Mouse (Mus musculus): ENCODE measurements around the gene Gm20431. TPM values are rescaled to one million over a fixed set of nuclear protein-coding genes. Genes with fewer than 3 reads are reported as not detected.
A peak's percentile ranks its signal among the peaks of the same experiment; 100 is the strongest.
"Not testable (repeated sequence)": the region's sequence is repeated elsewhere in the genome, so short reads cannot be mapped to it uniquely, and the experiment has no call there.

Gene Gm20431
- polyA plus RNA-seq, 1 experiment from 2014 or later = 13.4 TPM

GRCm38 (mm10) chr2:167658712-167659111 lies 2.6 kb downstream of the Gm20431 start:
- H3K4me2 ChIP-seq = peak overlapping the region; percentile 98
- H3K9me3 ChIP-seq = no peaks in the 10 kb centered on the region
- peaks cover 8% of the 10 kb centered on the region for H3K27me3 ChIP-seq
- no peak for ATAC-seq (ENCODE audit: insufficient number of reproducible peaks, insufficient read depth, low FRiP score, low TSS enrichment, low read depth)
- H3K27ac ChIP-seq = peak overlapping the region; percentile 29; the same call in 1 of the 2 replicates
- H3K36me3 ChIP-seq = peaks cover 24% of the 10 kb centered on the region
- peak overlapping the region; percentile 84; the same call in 1 of the 2 replicates for H3K4me3 ChIP-seq
- peak overlapping the region; percentile 90; the same call in 1 of the 2 replicates for H3K9ac ChIP-seq
- WGBS = 57% methylated on average over 11 of the region's 11 CpGs
- peaks cover 43% of the 10 kb centered on the region for H3K4me1 ChIP-seq

- WGBS = 89% methylated on average over 4 of the region's 4 CpGs
- Histone ChIP-seq H3K4me3 (no peak overlapping the region), H3K9me3 (no peaks in the 10 kb centered on the region), H3K36me3 (peaks cover 31% of the 10 kb centered on the region), H3K4me2 (no peak overlapping the region), H3K27me3 (peaks cover 8% of the 10 kb centered on the region), H3K27ac (no peak overlapping the region), H3K9ac (no peak overlapping the region), H3K4me1 (peaks cover 43% of the 10 kb centered on the region)
- ATAC-seq (ENCODE audit: insufficient number of reproducible peaks, insufficient read depth, low FRiP score, low TSS enrichment, low read depth) = no peak
Measured at GRCm38 (mm10) chr2:167657973-167658372, 3.3 kb downstream of the Gm20431 start.

DNA sequence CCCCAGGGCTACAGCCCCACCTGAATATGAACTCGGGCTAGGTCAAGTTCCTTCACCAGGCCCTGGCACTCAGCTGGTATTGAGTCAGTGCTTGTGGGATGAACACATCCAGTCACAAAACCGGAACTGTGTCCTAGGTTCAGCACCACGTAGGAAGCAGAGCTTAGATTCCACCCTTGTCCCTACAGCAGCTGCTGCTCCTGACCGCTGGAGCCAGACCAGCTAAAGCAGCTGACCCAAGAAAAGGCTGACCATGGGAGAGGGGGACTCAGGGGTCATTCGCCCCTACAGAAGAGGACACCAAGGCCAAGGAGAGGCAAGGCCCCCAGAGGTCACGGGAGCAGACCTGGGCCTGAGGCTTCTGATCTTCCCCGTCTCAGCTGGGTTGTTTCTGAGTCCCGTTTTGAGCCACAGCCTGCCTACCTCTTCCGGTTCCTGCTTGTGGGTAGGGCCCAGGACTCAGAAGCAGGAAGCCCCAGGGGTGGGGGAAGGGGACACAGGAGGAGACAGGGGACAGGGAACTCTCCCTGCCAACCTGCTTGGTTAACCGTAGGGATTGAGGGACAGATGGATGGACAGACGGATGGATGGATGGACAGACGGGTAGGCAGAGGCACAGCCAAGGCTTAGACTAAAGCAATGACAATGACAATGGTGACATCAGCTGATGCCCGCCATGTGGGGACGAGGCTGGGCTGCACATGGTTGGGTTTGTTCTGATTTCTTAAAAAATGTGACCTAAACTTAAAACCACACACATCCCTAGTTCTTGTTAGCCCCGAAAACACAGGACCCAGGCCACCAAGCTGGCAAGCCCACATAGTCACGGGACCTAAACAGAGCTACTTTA lies 4.4 kb downstream of the Gm20431 start:
- H3K36me3 ChIP-seq = peaks cover 43% of the 10 kb centered on the region
- H3K27ac ChIP-seq = no peak overlapping the region
- H3K4me1 ChIP-seq = peaks cover 36% of the 10 kb centered on the region
- WGBS = 77% methylated on average over 16 of the region's 16 CpGs
- H3K9me3 ChIP-seq = no peaks in the 10 kb centered on the region
- H3K9ac ChIP-seq = peak overlapping the region; percentile 41; the same call in 1 of the 2 replicates
- no peak for ATAC-seq (ENCODE audit: insufficient number of reproducible peaks, insufficient read depth, low FRiP score, low TSS enrichment, low read depth)
- no peak overlapping the region for H3K4me2 ChIP-seq
- H3K4me3 ChIP-seq = no peak overlapping the region
- H3K27me3 ChIP-seq = no peaks in the 10 kb centered on the region

GRCm38 (mm10) chr2:167654911-167655600 lies 6.2 kb downstream of the Gm20431 start:
- H3K4me1 ChIP-seq = peaks cover 27% of the 10 kb centered on the region
- H3K36me3 ChIP-seq = peaks cover 51% of the 10 kb centered on the region
- ATAC-seq (ENCODE audit: insufficient number of reproducible peaks, insufficient read depth, low FRiP score, low TSS enrichment, low read depth) = no peak
- H3K27ac ChIP-seq = no peak overlapping the region
- H3K4me3 ChIP-seq = no peak overlapping the region
- 90% methylated on average over 10 of the region's 10 CpGs for WGBS
- H3K9me3 ChIP-seq = no peaks in the 10 kb centered on the region
- H3K27me3 ChIP-seq = no peaks in the 10 kb centered on the region
- no peak overlapping the region; the same call in 1 of the 2 replicates for H3K9ac ChIP-seq
- no peak overlapping the region for H3K4me2 ChIP-seq

GRCm38 (mm10) chr2:167652694-167653093 lies 8.6 kb downstream of the Gm20431 start:
- ATAC-seq (ENCODE audit: insufficient number of reproducible peaks, insufficient read depth, low FRiP score, low TSS enrichment, low read depth) = no peak
- Histone ChIP-seq H3K9ac (no peak overlapping the region), H3K9me3 (no peaks in the 10 kb centered on the region), H3K4me3 (no peak overlapping the region), H3K27ac (no peak overlapping the region), H3K36me3 (peaks cover 67% of the 10 kb centered on the region), H3K4me2 (no peak overlapping the region), H3K4me1 (peaks cover 9% of the 10 kb centered on the region; the same call in 1 of the 2 replicates), H3K27me3 (no peaks in the 10 kb centered on the region)
- 90% methylated on average over 7 of the region's 7 CpGs for WGBS

GRCm38 (mm10) chr2:167651622-167652021 lies 9.7 kb downstream of the Gm20431 start:
- no peaks in the 10 kb centered on the region for H3K9me3 ChIP-seq
- no peak for ATAC-seq (ENCODE audit: insufficient number of reproducible peaks, insufficient read depth, low FRiP score, low TSS enrichment, low read depth)
- no peak overlapping the region for H3K9ac ChIP-seq
- 73% methylated on average over 9 of the region's 9 CpGs for WGBS
- no peak overlapping the region for H3K27ac ChIP-seq
- peaks cover 68% of the 10 kb centered on the region for H3K36me3 ChIP-seq
- no peak overlapping the region for H3K4me3 ChIP-seq
- H3K4me1 ChIP-seq = peaks cover 4% of the 10 kb centered on the region; the same call in 1 of the 2 replicates
- no peaks in the 10 kb centered on the region for H3K27me3 ChIP-seq
- H3K4me2 ChIP-seq = no peak overlapping the region

DNA sequence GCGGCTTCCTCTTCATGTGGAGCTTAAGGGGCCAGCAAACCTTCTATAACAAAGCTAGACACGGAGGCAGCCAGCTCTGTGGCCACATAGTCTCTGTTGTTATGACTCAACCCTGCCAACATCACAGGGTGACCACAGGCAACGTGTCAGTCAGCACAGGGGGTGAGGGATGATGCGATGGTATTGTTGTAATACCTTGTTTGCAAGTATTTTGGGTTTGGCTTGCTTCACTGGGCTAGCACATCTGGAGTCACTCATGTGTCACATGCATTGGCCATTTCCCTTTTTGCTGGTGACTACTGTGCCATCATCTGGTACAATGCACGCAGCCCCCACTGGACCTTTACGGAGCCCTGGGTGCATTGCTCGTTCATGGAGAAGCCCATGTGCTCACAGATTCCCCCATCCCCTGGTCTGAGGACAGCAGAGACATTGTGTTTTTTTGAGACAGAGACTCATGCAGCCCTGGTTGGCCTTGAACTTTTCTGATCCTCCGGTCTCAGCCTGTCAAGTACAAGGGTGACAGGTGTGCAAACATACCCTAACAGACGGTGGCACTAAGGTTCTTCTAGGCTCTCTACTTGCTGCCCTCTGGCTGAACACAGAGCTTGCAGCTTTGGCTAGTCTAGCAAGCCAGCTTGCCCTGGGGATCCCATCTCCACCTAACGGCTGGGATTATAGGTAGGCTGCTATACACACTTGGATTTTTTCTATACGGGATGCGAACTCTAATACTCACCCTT lies 11.8 kb downstream of the Gm20431 start:
- no peak for ATAC-seq (ENCODE audit: insufficient number of reproducible peaks, insufficient read depth, low FRiP score, low TSS enrichment, low read depth)
- Histone ChIP-seq H3K27me3 (no peaks in the 10 kb centered on the region), H3K4me2 (no peak overlapping the region), H3K4me3 (no peak overlapping the region), H3K36me3 (peaks cover 83% of the 10 kb centered on the region), H3K9ac (no peak overlapping the region), H3K9me3 (no peaks in the 10 kb centered on the region), H3K27ac (no peak overlapping the region), H3K4me1 (no peaks in the 10 kb centered on the region)
- 90% methylated on average over 12 of the region's 12 CpGs for WGBS

GRCm38 (mm10) chr2:167646411-167646810 lies 14.9 kb downstream of the Gm20431 start:
- H3K9ac ChIP-seq = no peak overlapping the region
- no peak overlapping the region for H3K27ac ChIP-seq
- H3K4me1 ChIP-seq = no peaks in the 10 kb centered on the region
- no peak overlapping the region for H3K4me3 ChIP-seq
- H3K4me2 ChIP-seq = no peak overlapping the region
- 85% methylated on average over 4 of the region's 4 CpGs for WGBS
- H3K27me3 ChIP-seq = no peaks in the 10 kb centered on the region
- H3K9me3 ChIP-seq = no peaks in the 10 kb centered on the region
- peaks cover 75% of the 10 kb centered on the region for H3K36me3 ChIP-seq
- no peak for ATAC-seq (ENCODE audit: insufficient number of reproducible peaks, insufficient read depth, low FRiP score, low TSS enrichment, low read depth)

GRCm38 (mm10) chr2:167643356-167644052 lies 17.8 kb downstream of the Gm20431 start:
- not testable (repeated sequence) for H3K9me3 ChIP-seq; H3K4me1 ChIP-seq; H3K9ac ChIP-seq; H3K4me3 ChIP-seq; H3K27me3 ChIP-seq; ATAC-seq (ENCODE audit: insufficient number of reproducible peaks, insufficient read depth, low FRiP score, low TSS enrichment, low read depth); H3K4me2 ChIP-seq; H3K27ac ChIP-seq
- H3K36me3 ChIP-seq = peaks cover 64% of the 10 kb centered on the region
- WGBS = 84% methylated on average over 13 of the region's 13 CpGs

DNA sequence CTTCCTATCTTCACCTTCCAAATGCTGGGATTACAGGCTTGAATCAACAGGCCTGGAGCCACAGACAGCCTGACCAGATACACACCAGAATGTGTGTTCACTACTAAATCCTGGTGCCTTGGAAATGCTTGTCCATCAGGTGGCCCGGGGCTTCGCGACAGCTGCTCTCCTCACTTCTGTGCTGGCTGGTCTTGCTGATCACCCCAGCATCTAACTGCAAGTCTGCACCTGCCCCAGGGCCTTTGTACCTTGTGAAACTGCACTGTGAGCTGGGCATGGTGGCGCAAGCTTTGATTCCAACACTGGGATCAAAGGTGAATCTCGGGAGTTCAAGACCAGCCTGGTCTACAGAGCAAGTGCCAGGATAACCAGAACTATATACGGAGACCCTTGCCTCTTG lies 19.1 kb downstream of the Gm20431 start:
- peaks cover 52% of the 10 kb centered on the region for H3K36me3 ChIP-seq
- no peaks in the 10 kb centered on the region for H3K9me3 ChIP-seq
- 87% methylated on average over 6 of the region's 6 CpGs for WGBS
- H3K4me3 ChIP-seq = no peak overlapping the region
- H3K27ac ChIP-seq = no peak overlapping the region
- no peak for ATAC-seq (ENCODE audit: insufficient number of reproducible peaks, insufficient read depth, low FRiP score, low TSS enrichment, low read depth)
- no peaks in the 10 kb centered on the region for H3K4me1 ChIP-seq
- H3K4me2 ChIP-seq = no peak overlapping the region
- H3K9ac ChIP-seq = no peak overlapping the region
- H3K27me3 ChIP-seq = no peaks in the 10 kb centered on the region

DNA sequence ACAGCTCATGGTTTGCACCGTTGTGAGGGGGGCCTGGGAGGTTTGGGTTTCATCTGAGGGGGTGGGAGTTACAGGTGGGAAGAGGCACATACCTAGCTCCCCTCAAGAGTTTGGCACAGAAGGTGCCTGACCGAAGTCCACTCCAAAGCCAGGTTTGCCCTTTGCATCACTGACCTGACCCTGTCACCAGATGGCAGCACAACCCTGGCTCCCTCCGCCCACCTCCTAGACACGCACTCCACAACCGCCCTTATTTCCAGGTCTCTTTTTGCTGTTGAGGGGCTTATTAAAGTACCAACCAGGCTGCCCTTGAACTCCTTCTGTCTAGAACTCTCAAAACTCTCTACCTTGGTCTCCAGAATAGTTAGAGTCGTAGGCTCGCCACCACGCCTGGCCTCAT lies 20.0 kb downstream of the Gm20431 start:
- H3K27me3 ChIP-seq = no peaks in the 10 kb centered on the region
- no peak overlapping the region for H3K9ac ChIP-seq
- WGBS = 44% methylated on average over 8 of the region's 8 CpGs
- no peaks in the 10 kb centered on the region for H3K4me1 ChIP-seq
- no peak for ATAC-seq (ENCODE audit: insufficient number of reproducible peaks, insufficient read depth, low FRiP score, low TSS enrichment, low read depth)
- H3K27ac ChIP-seq = no peak overlapping the region
- H3K4me3 ChIP-seq = no peak overlapping the region
- H3K9me3 ChIP-seq = no peaks in the 10 kb centered on the region
- no peak overlapping the region for H3K4me2 ChIP-seq
- H3K36me3 ChIP-seq = peaks cover 47% of the 10 kb centered on the region

Measured in embryonic facial prominence, embryonic 13.5 days (tissue).